Mouse (Mus musculus) cerebellum, adult 2 months (tissue): ENCODE measurements around the gene Serpina6.

ENCODE experiments used
- CTCF ChIP-seq: fragments of 200-500 bp; IDR thresholded peaks from 2 replicates; pipeline ENCODE4 v1.5.1; 2011; ENCODE audit warnings: low read depth, mild to moderate bottlenecking, control low read depth, low read length, moderate library complexity, borderline replicate concordance; ENCODE audit not compliant: insufficient read depth
- POLR2A ChIP-seq: fragments of 200-500 bp; IDR thresholded peaks from 2 replicates; pipeline ENCODE4 v1.6.1; 2011; ENCODE audit warnings: low read length, control low read depth, borderline replicate concordance; ENCODE audit not compliant: insufficient read depth

GRCm38 (mm10) chr12:103685386-103685785 is 28.4 kb upstream of the Serpina6 start:
- no peak for TF ChIP-seq CTCF
- no peak for TF ChIP-seq POLR2A
